Mouse (Mus musculus): ENCODE data around the gene Aff4.

DNA sequence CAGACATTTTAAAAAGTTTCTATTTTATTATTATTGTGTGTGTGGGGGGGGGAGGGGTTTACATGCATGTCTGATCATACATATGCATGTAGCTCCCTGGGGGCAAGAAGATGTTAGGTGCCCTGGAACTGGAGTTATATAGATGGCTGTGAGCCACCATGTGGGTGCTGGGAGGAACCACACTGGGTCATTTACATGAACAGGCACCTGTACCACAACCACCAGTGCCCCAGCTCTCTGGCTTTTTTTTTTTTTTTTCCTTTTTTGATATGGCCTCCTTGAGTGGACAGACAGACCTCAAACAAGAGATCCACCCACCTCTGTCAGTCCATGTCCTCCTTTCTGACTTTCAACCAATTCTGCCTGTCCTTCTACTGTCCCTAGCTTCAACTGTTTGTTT lies 78.5 kb downstream of the Aff4 start:
- TF ChIP-seq CTCF (IDR thresholded peaks at IDR 0.05; ENCODE audit: low read depth) (no peak), EP300 (IDR thresholded peaks at IDR 0.05; ENCODE audit: low read depth) (no peak)
